Mouse (Mus musculus) spleen, embryonic (tissue): Measurements from ENCODE around the gene Slc22a17.

ENCODE experiments used
- CTCF ChIA-PET: fragments of 350-600 bp; sonication (Branson Sonifier 250); formaldehyde crosslinking; loops from one replicate; lab custom pipeline; 2022; lab: Charles Lee

Gene Slc22a17

DNA sequence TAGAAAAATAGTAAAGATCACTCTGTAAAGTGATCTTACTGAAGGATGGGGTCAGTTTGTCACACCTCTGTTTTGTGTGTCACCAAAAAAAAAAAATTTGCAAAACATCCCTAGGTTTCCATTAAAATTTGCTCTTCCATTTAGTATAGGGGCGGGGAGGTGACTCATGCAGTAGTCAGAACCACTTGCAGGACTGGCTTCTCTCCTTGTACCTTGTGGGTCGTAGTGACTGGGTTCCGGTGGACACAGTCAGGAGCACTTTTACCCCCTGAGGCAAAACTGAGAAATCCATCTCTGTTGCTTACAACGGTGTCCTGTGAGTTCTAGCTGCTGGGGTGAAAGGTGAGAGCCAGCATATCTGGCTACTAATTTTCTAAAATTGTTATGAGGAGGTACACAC lies 9.3 kb downstream of the Slc22a17 start:
- CTCF ChIA-PET, result interaction anchor here (0.5 kb wide), 1 partner anchor 91 kb away, joined by 3 read pairs; no protein-coding TSS in a partner anchor

DNA sequence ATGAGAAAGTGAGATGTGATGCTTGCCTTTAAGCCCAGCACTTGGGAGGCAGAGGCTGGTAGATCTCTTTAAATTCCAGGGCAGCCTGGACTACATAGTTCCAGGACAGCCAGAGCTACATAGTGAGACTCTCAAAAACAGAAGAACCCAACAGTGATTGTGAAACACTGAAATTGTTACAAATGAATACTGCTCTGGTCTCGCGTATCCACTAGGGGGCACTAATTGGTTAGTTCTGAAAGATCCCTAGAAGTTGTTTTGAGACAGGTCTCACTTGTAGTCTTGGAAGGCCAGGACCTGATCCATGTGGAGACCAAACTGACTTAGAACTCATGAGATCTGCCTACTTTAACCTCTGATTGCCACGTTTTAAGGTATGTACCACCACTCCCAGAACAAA lies 12.5 kb downstream of the Slc22a17 start:
- CTCF ChIA-PET, result interaction anchor here (0.6 kb wide), 1 partner anchor 48 kb away, joined by 5 read pairs; no protein-coding TSS in a partner anchor

DNA sequence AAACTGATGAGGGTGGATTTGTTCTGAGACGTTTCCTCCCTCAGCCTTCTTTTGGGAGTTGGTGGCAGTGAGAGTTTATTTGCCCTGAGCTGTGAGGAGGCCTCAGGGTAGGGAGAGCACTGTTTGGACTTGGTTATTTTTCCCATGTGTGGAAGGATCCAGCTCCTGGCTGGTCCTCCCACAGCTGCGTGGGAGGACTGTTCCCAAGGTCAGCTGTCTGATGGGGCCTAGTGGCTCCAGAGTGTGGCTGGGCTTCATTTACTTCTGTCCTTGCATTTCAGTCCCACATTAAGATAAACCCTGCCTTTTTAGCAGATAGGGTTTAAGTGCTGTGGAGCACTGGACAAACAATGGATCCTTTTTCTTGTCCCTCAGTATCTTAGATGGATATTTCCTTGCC lies 15.5 kb downstream of the Slc22a17 start:
- CTCF ChIA-PET, result no interaction called here

DNA sequence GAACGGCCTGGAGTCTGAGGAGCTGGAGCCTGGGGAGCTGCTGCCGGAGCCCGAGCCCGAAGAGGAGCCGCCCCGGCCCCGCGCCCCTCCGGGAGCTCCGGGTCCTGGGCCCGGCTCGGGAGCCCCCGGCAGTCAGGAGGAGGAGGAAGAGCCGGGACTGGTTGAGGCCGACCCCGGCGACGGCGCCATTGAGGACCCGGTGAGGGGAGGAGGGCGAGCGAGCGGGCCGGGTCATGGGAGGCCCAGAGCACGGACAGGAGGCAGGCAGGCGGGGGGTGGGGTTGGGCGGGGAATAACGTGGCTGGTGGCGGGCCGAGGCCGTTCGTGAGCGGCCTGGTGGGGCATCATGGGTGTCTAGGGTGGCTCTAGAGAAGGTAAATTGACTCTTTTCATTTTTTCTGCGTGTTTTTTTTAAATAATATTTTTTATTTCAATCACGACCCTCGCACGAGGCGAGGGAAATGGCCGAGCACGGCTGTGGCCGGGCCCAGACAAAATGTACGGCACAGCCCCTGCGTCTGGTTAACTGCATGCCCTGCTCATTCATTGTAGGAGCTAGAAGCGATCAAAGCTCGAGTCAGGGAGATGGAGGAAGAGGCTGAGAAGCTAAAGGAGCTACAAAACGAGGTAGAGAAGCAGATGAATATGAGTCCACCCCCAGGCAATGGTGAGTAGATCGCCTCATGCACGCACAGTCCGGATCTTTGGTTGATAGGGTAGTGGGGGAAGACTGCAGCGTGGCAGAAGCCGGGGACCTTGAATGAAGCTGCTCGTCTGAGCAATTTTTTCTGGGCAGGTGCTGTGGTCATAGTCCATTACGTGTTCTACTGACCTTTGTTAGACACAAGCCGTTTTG lies 18.4 kb downstream of the Slc22a17 start:
- CTCF ChIA-PET, result no interaction called here

DNA sequence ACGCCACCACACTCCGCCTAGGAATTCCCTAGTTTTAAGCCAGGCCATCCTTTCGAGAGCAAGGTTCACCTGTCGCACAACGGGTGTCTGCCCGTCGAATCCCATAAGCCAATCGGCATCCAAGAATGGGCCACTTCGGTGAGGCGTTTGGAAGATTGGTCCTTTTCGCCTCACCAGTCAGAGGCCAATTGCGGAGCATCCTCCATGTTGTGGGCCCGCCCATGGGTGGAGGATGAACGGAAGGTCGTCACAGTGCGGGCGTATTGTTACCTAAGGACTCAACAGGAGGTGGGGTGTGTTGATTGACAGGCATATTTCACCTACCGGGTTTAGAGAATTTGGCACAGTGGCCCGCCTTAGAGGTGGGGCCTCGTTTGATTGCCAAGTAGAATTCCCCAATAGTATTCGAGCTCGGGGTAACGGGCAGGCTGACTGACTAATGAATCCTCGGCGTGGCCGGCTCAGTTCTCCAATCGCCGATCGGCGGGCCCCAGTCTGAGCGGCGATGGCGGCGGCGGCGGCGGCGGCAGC lies 19.2 kb downstream of the Slc22a17 start:
- CTCF ChIA-PET, result no interaction called here

DNA sequence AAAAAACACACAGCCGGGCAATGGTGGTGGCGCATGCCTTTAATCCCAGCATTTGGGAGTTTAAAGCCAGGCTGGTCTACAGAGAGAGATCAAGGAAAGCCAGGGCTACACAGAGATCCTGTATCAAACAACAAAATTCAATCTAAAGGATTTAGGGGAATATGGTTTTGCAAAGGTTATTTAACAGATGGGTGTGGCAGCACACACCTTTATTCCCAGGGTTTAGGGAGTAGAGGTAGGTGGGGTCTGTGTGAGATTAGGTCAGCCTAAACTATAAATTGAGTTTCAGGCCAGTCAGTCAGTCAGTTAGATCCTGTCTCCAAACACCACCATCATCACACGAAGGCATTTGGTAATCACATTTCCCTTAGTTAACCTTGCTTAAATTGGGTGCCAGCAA lies 20.7 kb downstream of the Slc22a17 start, which contains the start of gene Pabpn1:
Gene Pabpn1 (plus strand): TSS at position 301 of the 400 bp plus-strand sequence.
- CTCF ChIA-PET, result interaction anchor here (0.7 kb wide), 1 partner anchor 12 kb away, joined by 6 read pairs; no protein-coding TSS in a partner anchor

DNA sequence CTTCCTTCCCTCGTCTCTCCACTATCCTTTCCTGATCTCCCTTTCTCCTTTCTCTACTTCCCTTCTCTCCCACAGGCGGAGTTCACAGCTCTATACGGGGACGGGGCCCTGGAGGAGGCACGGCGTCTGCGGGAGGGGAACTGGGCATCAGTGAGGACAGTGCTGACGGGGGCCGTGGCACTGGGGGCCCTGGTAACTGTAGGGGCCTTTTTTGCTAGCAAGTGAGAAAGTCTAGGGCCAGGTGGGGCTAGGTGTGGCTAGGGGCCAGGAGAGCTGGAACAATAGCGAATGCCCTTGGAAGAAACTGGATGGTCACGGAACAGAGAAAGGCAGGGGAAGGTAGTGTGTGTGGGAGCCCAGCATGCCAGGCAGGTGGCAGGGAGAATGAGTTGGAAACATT lies 27.6 kb downstream of the Slc22a17 start:
- CTCF ChIA-PET, result no interaction called here

DNA sequence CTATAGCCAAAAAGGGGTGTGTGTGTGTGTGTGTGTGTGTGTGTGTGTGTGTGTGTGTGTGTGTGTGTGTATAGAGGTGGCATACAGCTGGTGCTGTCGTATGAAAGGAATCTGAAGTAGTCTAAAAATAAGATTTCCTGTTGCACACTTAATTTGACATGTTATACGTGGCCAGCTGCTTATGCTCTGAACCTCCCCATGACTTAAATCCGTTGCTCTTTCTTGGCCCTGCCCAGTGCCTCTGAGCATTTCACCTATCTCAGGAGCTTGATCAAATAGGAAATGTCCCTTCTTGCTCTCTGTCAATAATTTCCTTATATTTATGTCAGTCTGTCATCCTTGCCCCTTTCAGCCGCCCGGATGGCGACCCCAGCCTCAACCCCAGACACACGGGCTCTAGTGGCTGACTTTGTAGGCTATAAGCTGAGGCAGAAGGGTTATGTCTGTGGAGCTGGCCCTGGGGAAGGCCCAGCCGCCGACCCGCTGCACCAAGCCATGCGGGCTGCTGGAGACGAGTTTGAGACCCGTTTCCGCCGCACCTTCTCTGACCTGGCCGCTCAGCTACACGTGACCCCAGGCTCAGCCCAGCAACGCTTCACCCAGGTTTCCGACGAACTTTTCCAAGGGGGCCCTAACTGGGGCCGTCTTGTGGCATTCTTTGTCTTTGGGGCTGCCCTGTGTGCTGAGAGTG lies 28.8 kb downstream of the Slc22a17 start:
- CTCF ChIA-PET, result interaction anchor here (0.6 kb wide), 1 partner anchor 281 kb away, joined by 4 read pairs; no protein-coding TSS in a partner anchor

DNA sequence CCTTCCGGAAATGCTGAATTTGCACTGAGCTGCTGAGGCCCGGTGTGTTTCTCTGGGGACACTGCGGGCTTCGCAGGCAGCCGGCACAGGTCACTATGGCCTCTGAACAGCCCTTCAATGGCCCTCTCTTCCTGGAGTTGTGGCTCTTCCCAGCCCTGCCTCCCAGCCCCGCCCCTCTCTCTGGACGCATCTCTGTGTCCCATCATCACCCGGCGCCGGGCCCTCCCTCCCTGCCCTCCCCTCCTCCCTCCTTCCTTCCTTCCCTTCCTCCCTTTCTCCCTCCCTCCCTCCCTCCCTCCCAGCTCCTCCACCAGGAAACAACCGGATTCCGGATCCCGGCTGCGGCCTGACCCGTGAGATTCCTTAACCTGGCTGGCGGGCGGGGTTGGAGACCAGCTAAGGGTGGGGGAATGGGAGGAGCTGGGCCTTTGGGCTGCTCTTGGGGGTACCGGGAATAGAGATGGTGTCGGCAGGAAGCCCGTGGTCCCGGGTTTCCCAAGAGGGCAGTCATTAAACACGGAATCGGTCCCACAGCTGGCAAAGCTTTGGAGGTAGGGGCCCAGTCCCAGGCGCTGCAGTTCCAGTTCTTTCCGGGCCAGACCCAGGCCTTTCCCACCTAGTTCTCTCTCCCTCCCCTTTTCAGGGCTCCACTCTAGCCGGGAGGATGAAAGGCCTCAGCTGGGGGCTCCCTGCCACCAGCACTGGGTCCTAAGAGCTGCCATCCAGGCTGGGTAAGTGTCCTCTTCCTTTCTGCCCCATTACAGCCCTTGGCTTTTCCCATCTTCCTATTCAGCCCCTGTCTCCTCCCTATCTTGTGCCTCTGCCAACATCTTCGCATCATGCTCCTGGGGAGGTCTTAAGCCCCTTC lies 29.5 kb downstream of the Slc22a17 start, which contains the start of the genes Bcl2l2 and Gm20521:
Gene Bcl2l2 (plus strand): TSS at position 224 of the 868 bp plus-strand sequence.
Gene Gm20521 (plus strand): TSS at position 288 of the 868 bp plus-strand sequence.
- CTCF ChIA-PET, result interaction anchor here (0.6 kb wide), 1 partner anchor 280 kb away, joined by 4 read pairs; no protein-coding TSS in a partner anchor

DNA sequence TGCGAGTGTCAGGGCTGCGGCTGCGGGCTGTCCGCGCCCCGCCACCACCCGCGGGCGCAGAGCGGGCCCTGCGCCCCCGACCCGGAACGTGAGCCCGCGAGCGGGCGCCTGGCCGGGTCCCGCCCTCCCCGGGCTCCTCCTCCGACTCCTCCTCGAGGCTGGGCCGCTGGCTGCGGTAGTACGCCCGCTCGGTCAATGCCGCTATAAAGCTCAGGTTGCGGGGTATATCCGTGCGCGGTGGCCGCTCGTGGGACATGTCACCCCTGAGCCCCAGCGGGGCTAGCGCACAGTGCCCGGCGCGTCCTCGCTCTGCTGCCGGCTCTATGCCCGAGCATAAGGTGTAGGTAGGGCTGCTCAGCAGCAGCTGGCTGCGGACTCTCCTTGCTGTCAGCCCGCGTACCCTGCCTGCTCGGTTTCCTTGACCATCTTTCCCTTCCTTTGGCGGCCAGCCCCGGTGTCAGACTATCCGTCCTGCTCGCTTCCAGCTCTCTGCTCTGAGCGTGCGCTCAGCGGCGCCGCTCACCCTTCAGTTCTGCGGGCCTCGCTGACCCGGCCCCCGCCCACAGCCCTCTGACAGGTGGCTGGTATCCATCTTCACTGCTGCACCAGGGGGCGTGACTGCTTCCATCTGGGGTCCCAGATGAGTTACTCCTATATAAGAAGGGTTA lies 35.8 kb downstream of the Slc22a17 start, which contains the start of gene Ppp1r3e:
Gene Ppp1r3e (minus strand): TSS at position 503 of the 668 bp plus-strand sequence.
- CTCF ChIA-PET, result interaction anchor here (0.6 kb wide), 1 partner anchor 151 kb away, joined by 4 read pairs; no protein-coding TSS in a partner anchor

DNA sequence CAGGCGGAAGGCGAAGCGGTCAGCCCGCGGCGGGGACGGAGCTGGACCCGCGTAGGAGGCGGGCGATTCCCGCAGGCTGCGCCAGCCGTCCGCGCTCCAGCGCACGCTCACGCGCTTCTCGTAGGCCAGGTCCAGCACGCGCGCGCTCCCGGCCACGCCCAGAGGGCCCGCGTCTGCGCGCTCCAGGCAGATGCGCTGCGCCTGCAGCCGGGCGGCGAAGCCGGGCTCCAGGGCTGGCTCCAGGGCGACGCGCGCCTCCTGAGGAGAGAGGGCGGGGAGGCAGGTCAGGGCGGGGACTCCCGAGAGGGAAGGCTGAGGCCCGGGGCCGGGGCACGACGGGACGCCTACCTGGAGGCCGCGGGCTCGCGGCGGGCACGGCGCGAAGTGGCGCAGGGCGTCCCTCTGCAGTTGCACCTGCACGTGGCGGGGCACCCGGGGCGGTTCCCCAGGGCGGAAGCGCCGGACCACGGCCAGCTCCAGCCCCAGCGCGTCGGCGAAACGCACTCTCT lies 36.3 kb downstream of the Slc22a17 start:
- CTCF ChIA-PET, result interaction anchor here (0.6 kb wide), 1 partner anchor 152 kb away, joined by 4 read pairs; no protein-coding TSS in a partner anchor

DNA sequence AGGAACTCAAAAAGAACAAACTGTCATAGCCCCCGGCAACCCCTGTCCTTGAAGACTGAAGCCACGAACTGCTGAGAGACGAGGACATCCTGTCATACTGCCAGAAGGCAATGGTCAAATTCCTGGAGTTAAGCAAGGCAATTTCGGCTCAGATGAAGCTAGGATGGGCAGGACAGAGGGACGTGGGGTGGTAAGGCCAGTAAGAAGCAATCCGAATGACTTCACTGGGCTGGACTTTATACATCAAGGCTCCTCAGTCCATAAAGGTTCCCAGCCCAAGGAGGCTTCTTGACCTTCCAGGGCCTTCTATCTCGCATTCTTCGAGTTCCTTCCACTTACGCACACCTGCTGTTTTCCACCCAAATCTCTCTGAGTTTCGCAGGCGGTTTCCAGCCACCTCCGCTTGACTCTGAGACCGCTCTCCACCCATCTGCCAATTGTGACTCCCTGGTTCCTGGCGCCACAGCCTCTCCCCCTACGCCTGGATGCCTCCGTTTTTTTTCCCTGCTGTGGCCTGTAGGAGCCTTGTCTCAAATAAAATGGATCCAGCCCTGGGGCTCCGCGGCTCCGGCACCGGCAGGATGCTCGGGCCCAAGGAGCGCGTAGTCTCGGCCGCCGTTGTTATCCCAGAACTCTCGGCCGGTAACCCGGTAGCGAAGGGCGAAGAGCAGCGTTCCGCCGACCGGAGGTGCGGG lies 36.9 kb downstream of the Slc22a17 start:
- CTCF ChIA-PET, result no interaction called here

DNA sequence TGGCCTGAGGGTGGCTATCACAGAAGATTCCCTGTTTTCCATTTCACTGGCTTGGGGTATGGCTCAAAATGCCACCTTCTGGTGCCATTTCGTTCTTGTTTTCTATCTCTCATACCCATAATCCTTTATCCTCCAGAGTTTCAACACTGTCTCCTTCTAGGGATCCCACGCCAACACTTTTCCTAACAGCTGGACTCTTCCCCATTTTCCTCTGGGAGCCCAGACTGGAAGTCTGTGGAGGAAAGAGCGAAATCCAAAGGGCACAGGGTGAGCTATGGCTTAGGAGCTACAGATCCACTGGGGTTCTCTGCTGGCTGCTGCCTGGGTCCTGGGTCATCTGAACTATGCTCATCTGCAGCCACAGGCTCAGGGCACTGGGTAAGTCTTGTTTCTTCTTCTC lies 38.8 kb downstream of the Slc22a17 start:
- CTCF ChIA-PET, result no interaction called here

DNA sequence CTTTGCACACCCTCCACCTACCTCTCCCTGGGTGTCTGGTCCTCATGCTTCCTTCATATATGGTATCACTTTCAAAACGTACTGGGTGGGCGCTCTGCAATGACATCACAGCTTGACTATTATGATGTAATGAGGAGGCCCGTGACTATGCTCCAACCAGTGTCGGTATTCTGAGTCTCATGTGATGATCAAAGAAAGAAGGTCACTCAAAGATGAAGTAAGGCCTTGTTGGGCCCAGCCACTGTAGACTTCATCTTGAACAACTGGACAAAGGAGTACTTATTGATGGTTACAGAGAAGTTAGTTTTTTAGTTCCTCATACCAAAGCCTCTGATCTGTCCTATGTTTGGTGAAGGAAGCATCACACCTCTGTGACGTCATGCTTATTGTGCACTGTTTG lies 42.1 kb downstream of the Slc22a17 start, which contains the start of gene Homez:
Gene Homez (minus strand): TSS at position 101 of the 400 bp plus-strand sequence.
- CTCF ChIA-PET, result no interaction called here

DNA sequence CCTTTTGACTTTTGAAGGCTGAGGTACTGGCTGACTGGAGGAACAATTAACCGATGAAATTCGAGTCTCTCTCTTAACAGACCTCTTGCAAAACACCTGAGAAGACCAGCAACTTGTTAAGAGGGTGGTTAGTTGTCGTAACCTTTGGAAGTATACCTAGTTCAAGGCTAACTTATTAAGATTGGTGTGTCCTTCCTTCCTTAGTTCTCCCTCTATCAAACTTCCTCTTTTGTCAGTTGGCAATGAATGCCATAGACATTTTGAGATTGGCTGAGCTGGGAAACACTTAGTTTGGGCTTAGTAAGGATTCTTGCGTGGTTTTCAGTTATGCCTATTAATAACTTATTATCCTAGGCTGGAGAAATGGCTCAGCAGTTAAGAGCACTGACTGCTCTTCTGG lies 44.9 kb downstream of the Slc22a17 start:
- CTCF ChIA-PET, result interaction anchor here (0.7 kb wide), 1 partner anchor 154 kb away, joined by 6 read pairs; no protein-coding TSS in a partner anchor

DNA sequence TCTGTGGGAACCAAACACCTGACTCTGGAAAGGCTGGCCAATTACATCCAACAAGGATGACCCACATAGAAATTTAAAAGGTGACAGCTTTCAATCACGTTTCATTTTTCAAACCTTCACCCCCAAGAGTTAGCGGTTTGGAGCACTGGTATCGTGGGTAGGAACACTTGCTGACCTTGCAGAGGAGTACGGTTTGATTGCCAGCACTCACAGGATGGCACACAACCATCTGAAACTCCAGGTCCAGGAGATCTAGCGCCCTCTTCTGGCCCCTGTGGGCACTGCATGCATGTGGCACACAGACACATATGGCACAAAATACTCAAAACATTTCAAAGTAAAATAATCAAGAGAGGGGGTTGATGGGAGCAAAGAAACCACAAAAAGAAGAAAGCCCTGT lies 46.0 kb downstream of the Slc22a17 start:
- CTCF ChIA-PET, result no interaction called here

DNA sequence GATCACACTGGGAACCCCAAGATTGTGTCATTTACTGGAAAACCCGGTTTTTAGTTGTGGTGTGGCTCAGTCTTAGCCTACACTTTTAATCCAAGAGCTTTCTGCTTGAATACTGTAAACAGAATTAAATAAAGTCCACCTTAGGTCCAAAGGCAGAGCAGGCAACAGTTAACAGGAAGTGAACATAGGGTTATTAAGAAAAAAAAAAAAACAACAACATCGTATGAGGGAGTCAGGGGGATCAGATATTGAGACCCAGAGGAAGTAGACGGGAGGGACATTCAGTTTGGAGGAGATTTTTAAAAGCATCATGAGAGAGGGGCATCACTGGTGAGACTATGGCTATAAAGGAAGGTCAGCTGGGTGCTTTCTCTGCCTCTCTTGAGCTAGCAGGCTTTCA lies 46.7 kb downstream of the Slc22a17 start:
- CTCF ChIA-PET, result no interaction called here

DNA sequence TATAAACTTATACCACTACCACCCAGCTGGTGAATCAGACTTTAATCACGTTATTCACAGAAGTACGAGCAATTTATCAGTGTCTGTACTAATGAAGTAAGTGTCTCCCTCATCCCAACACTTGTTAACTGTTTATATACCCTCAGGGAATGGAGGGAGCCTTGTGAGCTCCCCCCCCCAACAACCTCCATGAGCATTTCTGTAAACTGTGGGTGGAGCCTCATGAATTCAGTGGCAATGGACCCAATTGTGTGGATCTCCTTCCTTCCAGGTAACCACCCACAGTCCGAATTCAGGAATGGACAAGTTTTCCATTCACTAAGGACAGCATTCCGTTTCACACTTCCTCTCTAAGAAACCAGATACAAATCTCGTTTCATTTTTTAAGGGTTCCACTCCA lies 47.3 kb downstream of the Slc22a17 start:
- CTCF ChIA-PET, result interaction anchor here (0.6 kb wide), 1 partner anchor 28 kb away, joined by 3 read pairs; no protein-coding TSS in a partner anchor
